10 mouse cellular contexts compared by ENCODE assay signal in the genomic region with DNA sequence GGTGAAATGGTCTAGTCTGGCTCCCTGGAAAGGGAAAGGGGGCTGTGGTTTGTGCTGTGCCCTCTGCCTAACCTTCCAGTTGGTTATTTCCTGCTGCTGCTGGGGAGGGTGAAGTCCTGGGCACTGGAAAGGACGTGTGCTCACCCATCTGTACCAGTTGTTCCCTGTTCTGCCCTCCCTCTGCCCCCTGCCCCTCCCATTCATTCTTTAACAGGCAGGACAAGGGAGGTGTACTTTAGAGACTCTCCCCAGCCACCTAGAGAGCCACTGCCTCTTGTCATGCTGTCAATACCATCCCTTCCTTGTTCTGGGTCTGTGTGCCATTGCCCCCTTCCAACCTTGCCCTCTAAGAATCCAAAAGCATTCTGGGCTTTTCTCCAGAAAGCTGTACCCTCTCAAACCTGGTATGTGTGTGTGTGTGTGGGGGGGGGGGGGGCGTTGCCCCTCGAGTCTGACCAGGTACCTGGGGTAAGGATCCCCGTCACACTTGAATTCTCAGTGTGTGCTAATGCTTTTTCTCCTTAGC. TPM values are rescaled to one million over a fixed set of nuclear protein-coding genes. Genes with fewer than 3 reads are reported as not detected.
DNase-seq lines count a peak whose midpoint lies in the region; ATAC-seq and TF ChIP-seq lines count a peak whose summit lies in the region.
"Had no signal": no experiment of that assay in that cellular context is flagged by ENCODE, and none has a peak within 500 bp of the region (broad histone marks: within the 10 kb centered on the region; RNA-seq: fewer than 3 reads in every experiment).

No protein-coding gene starts in this region.

- intact Hi-C loops in left cerebral cortex, adult 2 months (cut with DNase I): loop anchor here (2.0 kb wide), 1 partner anchor 27 kb away; a partner anchor contains a TSS
- intact Hi-C loops in left cerebral cortex, postnatal 4 days (cut with DNase I): no loop called here

- peak overlapping the region; percentile 83 for H3K27ac ChIP-seq in left cerebral cortex, adult 2 months
- peak overlapping the region; percentile 69 for H3K27ac ChIP-seq in hindbrain, embryonic 15.5 days (replicated peaks)
- peak overlapping the region; percentile 62 for H3K27ac ChIP-seq in limb, embryonic 15.5 days
- peak overlapping the region; percentile 93 for H3K27ac ChIP-seq in small intestine, adult 2 months (ENCODE audit: insufficient read depth, low read depth, low read length)

- H3K9me3 ChIP-seq in hindbrain, embryonic 15.5 days: no peaks in the 10 kb centered on the region
- H3K9me3 ChIP-seq in limb, embryonic 15.5 days: no peaks in the 10 kb centered on the region
- H3K9me3 ChIP-seq: G1E had no signal

- no peak overlapping the region for H3K4me2 ChIP-seq in hindbrain, embryonic 15.5 days
- H3K4me2 ChIP-seq in limb, embryonic 15.5 days: no peak overlapping the region

- no peak for TF ChIP-seq CTCF in left cerebral cortex, adult 2 months (IDR thresholded peaks at IDR 0.05)
- TF ChIP-seq CTCF in small intestine, adult 2 months (IDR thresholded peaks at IDR 0.05; ENCODE audit: extremely low read depth, insufficient read length, insufficient replicate concordance, low read depth, low read length): no peak

- ATAC-seq in hindbrain, embryonic 15.5 days (ENCODE audit: low FRiP score, low read depth): no peak
- no peak for ATAC-seq in limb, embryonic 15.5 days (ENCODE audit: insufficient number of reproducible peaks, low FRiP score, low TSS enrichment, low read depth)
- no peak for ATAC-seq in frontal cortex, adult (ENCODE audit: low TSS enrichment)
- no peak for ATAC-seq in megakaryocyte progenitor cell, adult 5-6 weeks (replicated peaks; ENCODE audit: poor library complexity)

- H3K4me3 ChIP-seq in left cerebral cortex, adult 2 months: no peak overlapping the region
- H3K4me3 ChIP-seq in hindbrain, embryonic 15.5 days: no peak overlapping the region
- no peak overlapping the region for H3K4me3 ChIP-seq in limb, embryonic 15.5 days
- no peak overlapping the region for H3K4me3 ChIP-seq in small intestine, adult 2 months (ENCODE audit: low read depth, low read length)

- DNase-seq in left cerebral cortex, adult 2 months (ENCODE audit: extremely low spot score in 1 of 2, low spot score in 2 of 2): no peak
- DNase-seq in left cerebral cortex, postnatal 4 days: no peak
- DNase-seq in adrenal gland, postnatal 36 days: no peak

- no peak; the same call in 1 of the 2 replicates for TF ChIP-seq POLR2A in small intestine, adult 2 months (IDR thresholded peaks at IDR 0.05; ENCODE audit: low read depth, low read length)

- H3K4me1 ChIP-seq in hindbrain, embryonic 15.5 days (replicated peaks): peaks cover 53% of the 10 kb centered on the region
- H3K4me1 ChIP-seq in limb, embryonic 15.5 days: peaks cover 31% of the 10 kb centered on the region
- peaks cover 37% of the 10 kb centered on the region for H3K4me1 ChIP-seq in small intestine, adult 2 months (ENCODE audit: control insufficient read depth, insufficient read depth, insufficient read length, low read length)

- H3K9ac ChIP-seq in hindbrain, embryonic 15.5 days: no peak overlapping the region
- no peak overlapping the region for H3K9ac ChIP-seq in limb, embryonic 15.5 days

- no peaks in the 10 kb centered on the region for H3K27me3 ChIP-seq in hindbrain, embryonic 15.5 days
- no peaks in the 10 kb centered on the region for H3K27me3 ChIP-seq in limb, embryonic 15.5 days
- no peaks in the 10 kb centered on the region for H3K27me3 ChIP-seq in small intestine, adult 2 months (ENCODE audit: control insufficient read depth, insufficient read depth, low read length)

- WGBS in hindbrain, embryonic 15.5 days: 48% methylated on average over 4 of the region's 4 CpGs
- 47% methylated on average over 4 of the region's 4 CpGs for WGBS in limb, embryonic 15.5 days
- 8% methylated on average over 4 of the region's 4 CpGs for WGBS in small intestine, adult 2 months

- H3K36me3 ChIP-seq in hindbrain, embryonic 15.5 days: no peaks in the 10 kb centered on the region
- no peaks in the 10 kb centered on the region; the same call in 1 of the 2 replicates for H3K36me3 ChIP-seq in limb, embryonic 15.5 days
- H3K36me3 ChIP-seq in small intestine, adult 2 months (ENCODE audit: control insufficient read depth, insufficient read depth, low read length): no peaks in the 10 kb centered on the region

RNA-seq across cellular contexts. Expression of a gene that starts 27.3 kb away (rescaled TPM):
- total RNA-seq in left cerebral cortex, adult 2 months (2021): 10 to 100 TPM; 56.2 to 56.9 TPM
- total RNA-seq in left cerebral cortex, postnatal 4 days (2021): 10 to 100 TPM; 43.1 to 46.6 TPM
- 103 and 107 TPM in 2 replicates for polyA plus RNA-seq in hindbrain, embryonic 15.5 days (2015; fragmentation: Nextera tagmentation; extraction: Ambion mirVana)
- 116 and 126 TPM in 2 replicates for polyA plus RNA-seq in limb, embryonic 15.5 days (2015; fragmentation: Nextera tagmentation; extraction: Ambion mirVana)
- polyA plus RNA-seq in small intestine, adult 2 months (2012; rRNA removed): 52.9 and 138 TPM in 2 replicates
- total RNA-seq in adrenal gland, postnatal 36 days (2021): 10 to 100 TPM; 61.3 to 64.7 TPM
- 98.7 and 112 TPM in 2 replicates for total RNA-seq in megakaryocyte progenitor cell, adult 5-6 weeks (2015)
- total RNA-seq in megakaryocyte progenitor cell, adult 5-6 weeks (2017): 75.3 and 92.6 TPM in 2 replicates

RNA-seq across cellular contexts. Expression of a gene that starts 29.7 kb away (rescaled TPM):
- 10 to 100 TPM; 12.6 to 14.4 TPM for total RNA-seq in left cerebral cortex, adult 2 months (2021)
- total RNA-seq in left cerebral cortex, postnatal 4 days (2021): 10 to 100 TPM; 13.0 to 14.6 TPM
- polyA plus RNA-seq in hindbrain, embryonic 15.5 days (2015; fragmentation: Nextera tagmentation; extraction: Ambion mirVana): 3.5 and 4.3 TPM in 2 replicates
- 5.7 and 5.8 TPM in 2 replicates for polyA plus RNA-seq in limb, embryonic 15.5 days (2015; fragmentation: Nextera tagmentation; extraction: Ambion mirVana)
- 28.1 and 28.8 TPM in 2 replicates for polyA plus RNA-seq in small intestine, adult 2 months (2012; rRNA removed)
- total RNA-seq in adrenal gland, postnatal 36 days (2021): 1 to 10 TPM; 7.2 to 8.1 TPM
- 20.1 and 24.1 TPM in 2 replicates for total RNA-seq in megakaryocyte progenitor cell, adult 5-6 weeks (2015)
- total RNA-seq in megakaryocyte progenitor cell, adult 5-6 weeks (2017): 10.3 and 19.3 TPM in 2 replicates

RNA-seq across cellular contexts. Expression of a gene that starts 58.0 kb away (rescaled TPM):
- total RNA-seq in left cerebral cortex, adult 2 months (2021): not detected
- 1 to 10 TPM in 1 of 2 experiments, under 1 TPM in 1; 0.87 to 1.1 TPM for total RNA-seq in left cerebral cortex, postnatal 4 days (2021)
- polyA plus RNA-seq in hindbrain, embryonic 15.5 days (2015; fragmentation: Nextera tagmentation; extraction: Ambion mirVana): 0.17 TPM in 1 of 2 replicates, not detected in the other
- 16.3 and 125 TPM in 2 replicates for polyA plus RNA-seq in limb, embryonic 15.5 days (2015; fragmentation: Nextera tagmentation; extraction: Ambion mirVana)
- polyA plus RNA-seq in small intestine, adult 2 months (2012; rRNA removed): not detected in 2 replicates
- 1 to 10 TPM; 1.8 to 2.2 TPM for total RNA-seq in adrenal gland, postnatal 36 days (2021)
- not detected in 2 replicates for total RNA-seq in megakaryocyte progenitor cell, adult 5-6 weeks (2015)
- not detected in 2 replicates for total RNA-seq in megakaryocyte progenitor cell, adult 5-6 weeks (2017)
- total RNA-seq: G1E; hematopoietic stem cell, adult 5-6 weeks had no signal
- polyA plus RNA-seq: G1E had no signal

RNA-seq across cellular contexts. Expression of a gene that starts 59.4 kb away (rescaled TPM):
- total RNA-seq in left cerebral cortex, adult 2 months (2021): 1 to 10 TPM; 2.7 to 3.6 TPM
- 1 to 10 TPM; 5.9 to 8.6 TPM for total RNA-seq in left cerebral cortex, postnatal 4 days (2021)
- 31.1 and 31.7 TPM in 2 replicates for polyA plus RNA-seq in hindbrain, embryonic 15.5 days (2015; fragmentation: Nextera tagmentation; extraction: Ambion mirVana)
- 43.5 and 46.4 TPM in 2 replicates for polyA plus RNA-seq in limb, embryonic 15.5 days (2015; fragmentation: Nextera tagmentation; extraction: Ambion mirVana)
- 3.3 and 3.7 TPM in 2 replicates for polyA plus RNA-seq in small intestine, adult 2 months (2012; rRNA removed)
- 10 to 100 TPM in 1 of 2 experiments, 1 to 10 TPM in 1; 9.0 to 15.4 TPM for total RNA-seq in adrenal gland, postnatal 36 days (2021)
- 2.0 and 4.3 TPM in 2 replicates for total RNA-seq in megakaryocyte progenitor cell, adult 5-6 weeks (2015)
- total RNA-seq in megakaryocyte progenitor cell, adult 5-6 weeks (2017): 1.9 and 2.2 TPM in 2 replicates
